Mouse (Mus musculus) forebrain, embryonic 14.5 days (tissue): ENCODE measurements around the gene Triap1. TPM values are rescaled to one million over a fixed set of nuclear protein-coding genes. Genes with fewer than 3 reads are reported as not detected.
"Not testable (repeated sequence)": the region's sequence is repeated elsewhere in the genome, so short reads cannot be mapped to it uniquely, and the experiment has no call there.

ENCODE experiments used
- ATAC-seq: fragments of 200-750 bp; cut with Nextera tagmentation; 2 replicates; pipeline ENCODE4 v1.8.0; 2017; ENCODE audit warnings: mild to moderate bottlenecking, moderate library complexity
- DNase-seq: peaks from one replicate; pipeline ENCODE4 v3.0.0-alpha.2; 2015; ENCODE audit warnings: low spot score
- H3K27ac ChIP-seq: fragments of 300-500 bp; sonication (generic); 2 replicates; pipeline ENCODE4 v1.5.1; 2014; ENCODE audit warnings: low read depth, mild to moderate bottlenecking, control low read depth, low read length, moderate library complexity
- H3K27me3 ChIP-seq: fragments of 300-500 bp; sonication (generic); replicated peaks from 2 replicates; pipeline ENCODE4 v1.6.1; 2014; ENCODE audit warnings: low read length, control low read depth, mixed read lengths; ENCODE audit not compliant: control insufficient read depth, insufficient read depth
- H3K36me3 ChIP-seq: fragments of 300-500 bp; sonication (generic); 2 replicates; pipeline ENCODE4 v1.6.1; 2014; ENCODE audit warnings: low read length, control low read depth; ENCODE audit not compliant: control insufficient read depth, insufficient read depth
- H3K4me1 ChIP-seq: fragments of 300-500 bp; sonication (generic); 2 replicates; pipeline ENCODE4 v1.6.1; 2014; ENCODE audit warnings: antibody characterized with exemption, low read length, control low read depth; ENCODE audit not compliant: control insufficient read depth, insufficient read depth
- H3K4me2 ChIP-seq: fragments of 300-500 bp; sonication (generic); 2 replicates; pipeline ENCODE4 v1.6.1; 2014; ENCODE audit warnings: mild to moderate bottlenecking, control low read depth, low read length
- H3K4me3 ChIP-seq: fragments of 300-500 bp; sonication (generic); 2 replicates; pipeline ENCODE4 v1.5.1; 2014; ENCODE audit warnings: low read depth, low read length, control low read depth
- H3K9ac ChIP-seq: fragments of 300-500 bp; sonication (generic); 2 replicates; pipeline ENCODE4 v1.6.1; 2014; ENCODE audit warnings: mild to moderate bottlenecking, low read length, control low read depth, moderate library complexity
- H3K9me3 ChIP-seq: fragments of 300-500 bp; sonication (generic); replicated peaks from 2 replicates; pipeline ENCODE4 v1.6.1; 2016; ENCODE audit warnings: low read length, control low read depth, mixed read lengths; ENCODE audit not compliant: control insufficient read depth
- WGBS: fragments of 180-500 bp; shearing (Covaris S2); extraction: QIAGEN DNeasy Blood & Tissue Kit; methylation state at CpG from one replicate; pipeline ENCODE4 v1.1.7; 2014; 5-methylcytosine and 5-hydroxymethylcytosine counted together
- polyA plus RNA-seq: library from polyadenylated mRNA; unstranded; fragments of >200 nt; fragmentation: Nextera tagmentation; extraction: Ambion mirVana; gene quantifications from 2 replicates; pipeline ENCODE4 v1.2.1, GENCODE M21; 2014

Gene Triap1
- 56.4 and 57.6 TPM in 2 replicates for polyA plus RNA-seq

- whole genome bisulfite sequencing = under 1% methylated on average over 62 of the region's 62 CpGs
- peak within 1 kb of the TSS; percentile 65 for H3K27ac ChIP-seq
- ATAC-seq (peak; percentile 94), DNase-seq (peak; percentile 92)
- H3K4me3 ChIP-seq = peak within 1 kb of the TSS; percentile 82
- H3K4me1 ChIP-seq = peaks cover 8% of the 10 kb centered on the region
- H3K9ac ChIP-seq = peak within 1 kb of the TSS; percentile 88
- H3K9me3 ChIP-seq = no peaks in the 10 kb centered on the region
- peak within 1 kb of the TSS; percentile 52 for H3K4me2 ChIP-seq
- H3K36me3 ChIP-seq = peaks cover 41% of the 10 kb centered on the region
- no peaks in the 10 kb centered on the region for H3K27me3 ChIP-seq
These were observed at the start of gene Triap1, which contains the start of gene Gatc for GRCm38 (mm10) chr5:115340577-115341313. TSS of gene Triap1 (plus strand) at chr5:115341225. TSS of gene Gatc (minus strand) at chr5:115341178.

GRCm38 (mm10) chr5:115294173-115294572 is 46.9 kb upstream of the Triap1 start:
- Histone ChIP-seq H3K9me3 (no peaks in the 10 kb centered on the region), H3K36me3 (peaks cover 80% of the 10 kb centered on the region), H3K4me2 (no peak overlapping the region), H3K4me1 (peaks cover 7% of the 10 kb centered on the region), H3K9ac (no peak overlapping the region), H3K4me3 (no peak overlapping the region), H3K27me3 (no peaks in the 10 kb centered on the region), H3K27ac (no peak overlapping the region)
- WGBS = 91% methylated on average over 8 of the region's 8 CpGs
- ATAC-seq (no peak), DNase-seq (no peak)

- peaks cover 60% of the 10 kb centered on the region for H3K36me3 ChIP-seq
- peaks cover 14% of the 10 kb centered on the region for H3K4me1 ChIP-seq
- H3K9me3 ChIP-seq = no peaks in the 10 kb centered on the region
- WGBS = 87% methylated on average over 10 of the region's 10 CpGs
- no peak overlapping the region for H3K9ac ChIP-seq
- H3K27me3 ChIP-seq = no peaks in the 10 kb centered on the region
- no peak overlapping the region for H3K4me2 ChIP-seq
- H3K27ac ChIP-seq = no peak overlapping the region
- H3K4me3 ChIP-seq = no peak overlapping the region
- DNase-seq = no peak
- no peak for ATAC-seq
These were observed 44.7 kb upstream of the Triap1 start for GRCm38 (mm10) chr5:115296347-115296746.

DNA sequence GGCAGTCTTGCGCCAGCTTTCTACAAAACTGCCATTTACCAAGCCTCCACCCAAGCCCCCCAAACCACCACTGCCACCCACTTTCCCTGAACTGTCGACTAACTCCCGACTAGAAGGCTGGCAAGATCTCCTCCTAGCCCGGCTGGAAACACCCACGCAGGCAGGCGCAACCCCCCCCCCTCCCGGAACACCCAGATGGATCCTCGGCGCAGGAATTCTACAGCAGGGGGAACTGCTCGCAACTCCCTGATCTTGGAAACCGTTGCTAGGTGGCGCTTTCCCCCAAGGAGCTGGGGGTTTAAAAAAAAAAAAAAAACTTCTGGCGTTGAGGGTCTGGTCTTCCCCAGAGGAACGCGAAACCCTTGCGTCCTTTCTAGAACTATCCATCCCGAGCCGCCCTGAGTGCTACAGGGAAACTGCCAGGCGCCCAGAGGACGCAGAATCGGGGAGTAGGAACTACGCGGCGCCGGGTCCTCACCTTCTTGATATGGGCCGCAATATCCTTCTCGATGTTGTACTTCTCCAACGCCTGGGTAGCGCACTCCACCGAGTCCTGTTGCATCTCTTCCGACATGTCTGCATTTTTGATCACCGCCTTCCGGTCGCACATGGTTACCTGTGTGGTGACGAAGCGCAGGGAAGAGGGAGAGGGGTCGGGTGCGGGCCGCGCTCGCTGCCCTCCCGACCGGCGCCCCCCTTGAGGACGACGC is 40.8 kb upstream of the Triap1 start:
- peak overlapping the region; percentile 87 for H3K4me3 ChIP-seq
- DNase-seq = peak; percentile 93
- peaks cover 39% of the 10 kb centered on the region for H3K36me3 ChIP-seq
- no peaks in the 10 kb centered on the region for H3K9me3 ChIP-seq
- peak overlapping the region; percentile 59 for H3K4me2 ChIP-seq
- H3K9ac ChIP-seq = peak overlapping the region; percentile 89
- peak; percentile 15 for ATAC-seq
- no peaks in the 10 kb centered on the region for H3K27me3 ChIP-seq
- peaks cover 18% of the 10 kb centered on the region for H3K4me1 ChIP-seq
- under 1% methylated on average over 46 of the region's 46 CpGs for WGBS
- peak overlapping the region; percentile 94 for H3K27ac ChIP-seq

- ATAC-seq (peak; percentile 98), DNase-seq (peak; percentile 99)
- Histone ChIP-seq H3K36me3 (peaks cover 31% of the 10 kb centered on the region), H3K4me1 (peaks cover 18% of the 10 kb centered on the region), H3K27ac (peak within 1 kb of the TSS; percentile 94), H3K9ac (peak within 1 kb of the TSS; percentile 89), H3K9me3 (no peaks in the 10 kb centered on the region), H3K4me3 (peak within 1 kb of the TSS; percentile 87), H3K27me3 (no peaks in the 10 kb centered on the region), H3K4me2 (peak within 1 kb of the TSS; percentile 89)
- WGBS = under 1% methylated on average over 64 of the region's 66 CpGs
These were observed 40.0 kb upstream of the Triap1 start, which contains the start of gene Dynll1 for GRCm38 (mm10) chr5:115300792-115301614. TSS of gene Dynll1 (minus strand) at chr5:115300999.

GRCm38 (mm10) chr5:115301615-115302014 is 39.4 kb upstream of the Triap1 start:
- DNase-seq = no peak
- 30% methylated on average over 13 of the region's 13 CpGs for WGBS
- Histone ChIP-seq H3K4me3 (peak overlapping the region; percentile 87), H3K4me1 (peaks cover 18% of the 10 kb centered on the region), H3K27ac (no peak overlapping the region), H3K27me3 (no peaks in the 10 kb centered on the region), H3K9ac (peak overlapping the region; percentile 58), H3K9me3 (no peaks in the 10 kb centered on the region), H3K4me2 (peak overlapping the region; percentile 89), H3K36me3 (peaks cover 25% of the 10 kb centered on the region)
- no peak for ATAC-seq

- DNase-seq, H3K27ac ChIP-seq, H3K9me3 ChIP-seq, H3K4me3 ChIP-seq, H3K27me3 ChIP-seq, ATAC-seq, H3K4me2 ChIP-seq: not testable (repeated sequence)
- Histone ChIP-seq H3K4me1 (peaks cover 18% of the 10 kb centered on the region), H3K36me3 (peaks cover 19% of the 10 kb centered on the region), H3K9ac (0 out of 2 replicates have a peak overlapping the region, but pooled peaks have one; percentile 58)
- 84% methylated on average over 3 of the region's 7 CpGs for WGBS
These were observed 38.8 kb upstream of the Triap1 start for GRCm38 (mm10) chr5:115302190-115302589.

DNA sequence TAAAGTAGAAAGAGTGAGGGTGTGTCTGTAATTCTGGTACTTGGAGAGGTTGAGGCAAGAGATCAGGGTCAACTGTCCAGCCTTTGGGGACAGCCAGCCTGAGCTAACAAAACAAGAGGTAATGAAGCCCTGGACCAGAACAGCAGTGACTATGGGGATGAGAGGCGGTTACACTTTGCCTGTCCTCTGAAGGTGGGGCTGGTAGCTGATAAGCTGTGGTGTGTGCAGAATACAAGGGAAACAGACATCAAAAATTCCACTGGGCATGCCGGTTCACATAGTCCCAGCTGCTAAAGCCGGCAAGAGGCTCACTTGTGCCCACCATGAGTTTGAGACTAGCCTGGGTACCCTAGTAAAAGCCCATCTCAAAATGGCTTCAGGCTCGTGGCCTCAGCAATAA is 28.7 kb upstream of the Triap1 start:
- ATAC-seq = no peak
- peaks cover 8% of the 10 kb centered on the region for H3K4me1 ChIP-seq
- no peaks in the 10 kb centered on the region for H3K36me3 ChIP-seq
- no peak overlapping the region for H3K4me2 ChIP-seq
- no peak overlapping the region for H3K4me3 ChIP-seq
- no peak overlapping the region for H3K9ac ChIP-seq
- WGBS = 79% methylated on average over 4 of the region's 4 CpGs
- H3K27me3 ChIP-seq = no peaks in the 10 kb centered on the region
- H3K27ac ChIP-seq = no peak overlapping the region
- DNase-seq = no peak
- no peaks in the 10 kb centered on the region for H3K9me3 ChIP-seq
